Mouse (Mus musculus): ENCODE data around the gene Klhdc3. TPM values are rescaled to one million over a fixed set of nuclear protein-coding genes. Genes with fewer than 3 reads are reported as not detected.
A peak's percentile ranks its signal among the peaks of the same experiment; 100 is the strongest.

The Klhdc3 gene
- polyA plus RNA-seq, 1 experiment from 2014 or later: 164 TPM

GRCm38 (mm10) chr17:46699245-46699644, 18.5 kb upstream of the Klhdc3 start:
- WGBS: 81% methylated on average over 5 of the region's 5 CpGs
- H3K4me3 ChIP-seq: no peak overlapping the region
- H3K9me3 ChIP-seq: no peaks in the 10 kb centered on the region
- no peak overlapping the region for H3K4me2 ChIP-seq
- H3K27me3 ChIP-seq: no peaks in the 10 kb centered on the region
- H3K36me3 ChIP-seq: peaks cover 32% of the 10 kb centered on the region
- no peak overlapping the region for H3K27ac ChIP-seq
- H3K4me1 ChIP-seq (replicated peaks): peaks cover 37% of the 10 kb centered on the region
- ATAC-seq (ENCODE audit: low FRiP score): no peak
- no peak overlapping the region for H3K9ac ChIP-seq

GRCm38 (mm10) chr17:46698515-46698914, 17.8 kb upstream of the Klhdc3 start:
- no peaks in the 10 kb centered on the region for H3K27me3 ChIP-seq
- H3K4me3 ChIP-seq: no peak overlapping the region
- H3K4me1 ChIP-seq (replicated peaks): peaks cover 29% of the 10 kb centered on the region
- no peak overlapping the region for H3K27ac ChIP-seq
- WGBS: 93% methylated on average over 6 of the region's 6 CpGs
- H3K36me3 ChIP-seq: peaks cover 32% of the 10 kb centered on the region
- no peaks in the 10 kb centered on the region for H3K9me3 ChIP-seq
- no peak overlapping the region for H3K9ac ChIP-seq
- no peak overlapping the region for H3K4me2 ChIP-seq
- ATAC-seq (ENCODE audit: low FRiP score): no peak

DNA sequence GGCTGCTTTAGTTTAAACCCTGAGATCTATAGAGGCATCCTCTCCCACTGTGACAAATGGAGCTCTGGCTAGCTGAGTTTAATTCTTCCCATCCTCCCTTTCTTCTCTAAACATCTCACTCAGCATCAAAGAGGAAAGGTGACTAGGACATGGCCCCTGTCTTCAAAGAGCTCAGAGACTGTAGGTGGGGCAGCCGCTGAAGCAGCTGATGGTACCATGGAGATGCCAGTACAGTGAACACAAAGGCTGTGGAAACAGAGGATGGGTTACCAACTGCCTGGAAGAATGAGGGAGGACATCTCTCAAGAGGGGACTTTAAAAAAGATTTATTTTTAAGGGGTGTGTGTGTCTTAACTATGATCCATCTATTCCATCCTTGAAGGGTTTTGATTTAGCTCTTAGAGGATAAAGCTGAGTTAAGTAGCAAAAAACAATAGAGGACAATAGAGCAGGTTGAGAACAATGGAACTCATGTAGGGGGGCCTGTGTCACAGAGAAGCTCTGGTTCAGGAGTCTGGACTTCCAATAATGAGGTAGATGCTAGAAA, 13.9 kb upstream of the Klhdc3 start:
- 68% methylated on average over 1 of the region's 1 CpGs for WGBS
- no peak for ATAC-seq (ENCODE audit: low FRiP score)
- H3K4me1 ChIP-seq (replicated peaks): no peaks in the 10 kb centered on the region
- no peaks in the 10 kb centered on the region for H3K9me3 ChIP-seq
- H3K4me3 ChIP-seq: no peak overlapping the region
- H3K36me3 ChIP-seq: peaks cover 40% of the 10 kb centered on the region
- H3K4me2 ChIP-seq: no peak overlapping the region
- H3K27ac ChIP-seq: no peak overlapping the region
- no peak overlapping the region for H3K9ac ChIP-seq
- H3K27me3 ChIP-seq: no peaks in the 10 kb centered on the region

- peaks cover 38% of the 10 kb centered on the region for H3K36me3 ChIP-seq
- no peaks in the 10 kb centered on the region for H3K4me1 ChIP-seq (replicated peaks)
- H3K9ac ChIP-seq: no peak overlapping the region
- H3K4me3 ChIP-seq: no peak overlapping the region
- WGBS: 95% methylated on average over 2 of the region's 2 CpGs
- no peaks in the 10 kb centered on the region for H3K27me3 ChIP-seq
- H3K27ac ChIP-seq: no peak overlapping the region
- H3K4me2 ChIP-seq: no peak overlapping the region
- no peaks in the 10 kb centered on the region for H3K9me3 ChIP-seq
- no peak for ATAC-seq (ENCODE audit: low FRiP score)
Measured at GRCm38 (mm10) chr17:46691390-46691789, 10.7 kb upstream of the Klhdc3 start.

DNA sequence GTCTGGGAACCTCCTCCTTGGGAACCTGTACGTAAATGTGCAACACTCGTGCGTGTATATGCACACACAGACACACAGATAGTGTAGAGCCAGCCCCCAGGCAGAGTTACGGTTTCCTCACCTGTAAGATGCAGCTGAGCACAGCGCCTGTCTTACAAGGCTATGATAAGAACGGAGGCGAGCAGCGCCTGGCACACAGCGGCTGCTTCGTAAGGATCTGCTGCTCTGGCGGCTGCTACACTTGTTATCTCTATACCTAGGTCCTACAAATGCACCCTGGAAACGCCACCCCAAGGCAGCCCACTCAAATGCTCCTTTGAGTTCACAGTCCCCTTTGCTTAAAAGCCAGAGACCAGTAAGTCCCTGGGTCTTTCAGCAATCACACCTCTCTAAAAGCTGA, 10.0 kb upstream of the Klhdc3 start:
- no peak overlapping the region for H3K27ac ChIP-seq

GRCm38 (mm10) chr17:46685913-46686312, 5.2 kb upstream of the Klhdc3 start:
- H3K4me1 ChIP-seq (replicated peaks): peaks cover 13% of the 10 kb centered on the region
- ATAC-seq (ENCODE audit: low FRiP score): no peak
- no peaks in the 10 kb centered on the region for H3K9me3 ChIP-seq
- H3K36me3 ChIP-seq: peaks cover 63% of the 10 kb centered on the region
- H3K4me2 ChIP-seq: no peak overlapping the region
- 93% methylated on average over 6 of the region's 6 CpGs for WGBS
- no peaks in the 10 kb centered on the region for H3K27me3 ChIP-seq
- no peak overlapping the region for H3K9ac ChIP-seq
- no peak overlapping the region for H3K27ac ChIP-seq
- no peak overlapping the region for H3K4me3 ChIP-seq

More for the DNA sequence above, 10.0 kb upstream of the Klhdc3 start:
- WGBS: 98% methylated on average over 12 of the region's 12 CpGs
- Histone ChIP-seq H3K36me3 (peaks cover 39% of the 10 kb centered on the region), H3K27me3 (no peaks in the 10 kb centered on the region), H3K4me3 (no peak overlapping the region), H3K9ac (no peak overlapping the region), H3K9me3 (no peaks in the 10 kb centered on the region), H3K4me1 (replicated peaks) (no peaks in the 10 kb centered on the region), H3K4me2 (no peak overlapping the region)
- no peak for ATAC-seq (ENCODE audit: low FRiP score)

GRCm38 (mm10) chr17:46682654-46683389, 2.1 kb upstream of the Klhdc3 start:
- Histone ChIP-seq H3K36me3 (peaks cover 58% of the 10 kb centered on the region), H3K9ac (no peak overlapping the region; the same call in 1 of the 2 replicates), H3K9me3 (no peaks in the 10 kb centered on the region), H3K27me3 (no peaks in the 10 kb centered on the region), H3K4me1 (replicated peaks) (peaks cover 34% of the 10 kb centered on the region), H3K27ac (no peak overlapping the region), H3K4me2 (no peak overlapping the region), H3K4me3 (no peak overlapping the region)
- WGBS: 84% methylated on average over 16 of the region's 16 CpGs
- ATAC-seq (ENCODE audit: low FRiP score): no peak

DNA sequence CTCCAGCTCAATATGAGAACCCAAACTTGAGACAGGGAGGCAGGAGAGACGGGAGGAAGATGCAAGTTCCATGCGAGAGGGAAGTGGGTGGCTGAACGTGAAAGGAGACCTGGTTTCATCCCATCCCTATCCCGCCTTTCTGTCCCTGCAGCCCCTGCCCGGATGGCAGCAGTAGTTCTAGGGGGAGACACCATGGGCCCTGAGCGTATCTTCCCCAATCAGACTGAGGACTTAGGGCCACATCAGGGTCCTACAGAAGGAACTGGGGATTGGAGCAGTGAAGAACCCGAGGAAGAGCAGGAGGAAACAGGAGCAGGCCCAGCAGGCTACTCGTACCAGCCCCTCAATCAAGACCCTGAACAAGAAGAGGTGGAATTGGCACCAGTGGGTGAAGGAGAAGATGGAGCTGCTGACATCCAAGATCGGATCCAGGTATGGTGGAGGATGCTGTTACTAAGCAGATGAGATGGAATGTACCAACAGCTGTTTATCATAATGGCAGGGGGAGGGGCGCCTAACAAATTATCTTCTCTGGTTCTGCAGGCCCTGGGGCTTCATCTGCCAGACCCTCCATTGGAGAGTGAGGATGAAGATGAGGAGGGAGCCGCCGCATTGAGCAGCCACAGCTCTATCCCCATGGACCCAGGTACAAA, 878 bp upstream of the Klhdc3 start:
- peaks cover 58% of the 10 kb centered on the region for H3K36me3 ChIP-seq
- no peaks in the 10 kb centered on the region for H3K27me3 ChIP-seq
- peak overlapping the region; percentile 82 for H3K9ac ChIP-seq
- peak overlapping the region; percentile 96 for H3K4me2 ChIP-seq
- peak overlapping the region; percentile 87 for H3K4me3 ChIP-seq
- no peaks in the 10 kb centered on the region for H3K9me3 ChIP-seq
- 23% methylated on average over 12 of the region's 12 CpGs for WGBS
- H3K4me1 ChIP-seq (replicated peaks): peaks cover 34% of the 10 kb centered on the region
- peak; percentile 2; the same call in 1 of the 2 replicates for ATAC-seq (ENCODE audit: low FRiP score)
- peak overlapping the region; percentile 82 for H3K27ac ChIP-seq

DNA sequence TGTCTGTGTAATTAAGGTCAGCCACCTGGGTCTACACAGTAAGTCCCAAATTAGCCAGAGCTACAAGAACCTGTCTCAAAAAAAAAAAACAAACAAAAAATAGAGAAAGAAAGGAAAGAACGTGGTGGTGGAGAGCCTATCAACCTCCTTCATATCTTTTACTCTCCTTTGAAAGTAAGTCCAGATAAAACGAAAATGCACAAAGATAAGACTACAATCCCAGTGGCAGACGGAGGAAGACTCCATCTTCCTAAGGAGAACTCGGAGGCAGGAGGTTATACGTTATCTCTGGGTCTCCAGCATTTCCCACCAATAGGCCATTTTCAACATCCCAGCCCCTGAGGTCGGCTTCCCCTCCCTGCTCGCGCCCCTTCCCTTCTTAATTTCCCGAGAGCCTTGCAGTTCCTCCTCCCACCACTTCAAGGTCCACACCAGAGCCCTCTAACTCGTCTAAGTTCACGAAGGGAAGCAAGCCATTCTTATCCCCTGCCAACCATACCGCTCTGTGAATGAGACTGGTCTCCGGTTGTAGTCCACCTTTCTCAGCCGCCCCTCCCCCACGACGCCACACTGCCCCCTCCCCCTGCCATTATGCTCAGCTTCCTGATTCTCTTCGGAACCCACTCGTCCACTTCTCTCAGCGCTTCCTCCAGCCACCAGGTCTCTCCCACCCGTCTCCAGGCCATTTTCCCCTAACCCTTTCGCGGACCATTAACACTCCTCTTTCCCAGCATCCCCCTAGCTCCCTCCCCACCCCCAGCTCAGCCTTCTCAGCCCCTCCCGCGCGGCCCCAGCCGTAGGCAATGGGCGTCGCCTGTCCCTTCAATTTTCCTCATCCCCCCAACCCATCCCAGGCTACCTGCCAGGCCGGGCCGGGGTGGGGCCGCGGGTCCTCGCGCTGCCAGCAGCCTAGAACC, 613 bp downstream of the Klhdc3 start:
- peaks cover 34% of the 10 kb centered on the region for H3K4me1 ChIP-seq (replicated peaks)
- no peaks in the 10 kb centered on the region for H3K27me3 ChIP-seq
- WGBS: under 1% methylated on average over 34 of the region's 34 CpGs
- H3K9me3 ChIP-seq: no peaks in the 10 kb centered on the region
- peaks cover 58% of the 10 kb centered on the region for H3K36me3 ChIP-seq
- H3K4me3 ChIP-seq: peak overlapping the region; percentile 87
- H3K4me2 ChIP-seq: peak overlapping the region; percentile 96
- peak overlapping the region; percentile 94 for H3K27ac ChIP-seq
- peak overlapping the region; percentile 75 for H3K9ac ChIP-seq
- peak; percentile 52 for ATAC-seq (ENCODE audit: low FRiP score)

DNA sequence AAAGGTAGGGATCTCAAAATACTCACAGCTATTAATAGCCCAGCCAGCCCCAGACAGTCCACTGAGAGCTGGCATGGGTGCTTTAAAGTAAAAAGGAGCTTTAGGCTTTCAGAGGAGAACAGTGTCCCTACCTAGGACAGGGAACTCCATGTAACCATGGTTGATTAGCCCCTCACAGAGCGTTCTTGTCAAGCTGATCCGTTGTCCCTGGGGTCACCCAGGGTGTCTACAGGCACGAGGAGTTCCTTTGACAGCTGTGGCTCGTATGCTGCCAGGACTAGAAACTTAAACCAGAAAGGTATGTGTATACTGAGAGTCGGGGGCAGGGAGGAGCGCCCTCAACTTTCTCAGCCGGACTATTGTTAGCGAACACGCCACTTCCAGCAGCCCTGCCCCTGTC, 1.8 kb downstream of the Klhdc3 start:
- ATAC-seq (ENCODE audit: low FRiP score): no peak
- no peaks in the 10 kb centered on the region for H3K27me3 ChIP-seq
- peak overlapping the region; percentile 75 for H3K9ac ChIP-seq
- peak overlapping the region; percentile 96 for H3K4me2 ChIP-seq
- peaks cover 54% of the 10 kb centered on the region for H3K36me3 ChIP-seq
- 63% methylated on average over 9 of the region's 9 CpGs for WGBS
- H3K4me1 ChIP-seq (replicated peaks): peaks cover 42% of the 10 kb centered on the region
- peak overlapping the region; percentile 87 for H3K4me3 ChIP-seq
- H3K9me3 ChIP-seq: no peaks in the 10 kb centered on the region
- H3K27ac ChIP-seq: no peak overlapping the region; the same call in 1 of the 2 replicates

DNA sequence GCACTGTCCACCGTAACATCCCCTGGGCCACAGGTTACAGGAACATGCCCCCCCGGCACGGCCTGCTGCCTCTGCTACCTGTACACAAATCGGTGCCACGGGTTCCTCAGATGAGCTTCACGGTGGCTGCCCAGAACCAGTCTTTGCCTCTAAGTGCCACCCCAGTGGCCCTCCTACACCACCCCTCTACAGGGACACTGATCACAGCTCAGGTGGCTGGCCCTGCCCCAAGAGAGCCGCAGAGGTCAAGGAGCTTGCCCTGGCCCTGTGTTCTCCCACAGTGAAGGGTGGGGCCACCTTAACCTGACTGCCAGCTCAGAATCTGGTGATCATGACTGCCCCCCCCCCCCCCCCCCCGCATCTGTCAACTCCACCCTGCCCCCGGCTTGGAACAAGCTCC, 2.3 kb downstream of the Klhdc3 start, which contains the start of gene Mea1:
Mea1 (plus strand) TSS at position 378 of the 400 bp plus-strand sequence.
- H3K4me2 ChIP-seq: peak within 1 kb of the TSS; percentile 96
- no peaks in the 10 kb centered on the region for H3K9me3 ChIP-seq
- ATAC-seq (ENCODE audit: low FRiP score): no peak
- peak within 1 kb of the TSS; percentile 87 for H3K4me3 ChIP-seq
- H3K27me3 ChIP-seq: no peaks in the 10 kb centered on the region
- H3K9ac ChIP-seq: peak within 1 kb of the TSS; percentile 75
- WGBS: 88% methylated on average over 9 of the region's 9 CpGs
- peaks cover 45% of the 10 kb centered on the region for H3K4me1 ChIP-seq (replicated peaks)
- H3K27ac ChIP-seq: peak within 1 kb of the TSS; percentile 94
- H3K36me3 ChIP-seq: peaks cover 49% of the 10 kb centered on the region
